ENCODE assay signal across 22 mouse cellular contexts in the genomic region with DNA sequence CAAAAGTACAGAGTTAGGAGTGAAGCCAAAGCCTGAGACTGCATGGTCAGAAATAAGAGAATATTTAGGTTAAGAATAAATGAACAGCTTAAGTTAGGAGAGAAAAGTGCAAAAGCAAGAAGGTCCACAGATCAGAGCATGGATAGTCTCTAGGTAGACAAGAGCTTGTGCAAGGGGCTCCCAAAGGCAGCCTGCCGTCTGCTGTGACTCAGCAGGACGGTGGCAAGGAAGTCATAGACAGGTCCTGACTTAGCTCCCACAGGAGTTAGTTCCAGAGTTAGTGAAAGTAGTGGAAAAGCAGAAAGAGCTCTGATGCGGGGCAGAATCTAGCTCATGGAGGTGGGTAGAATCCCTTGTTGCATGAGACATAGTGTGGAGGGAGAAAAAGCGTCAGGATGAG. TPM values are rescaled to one million over a fixed set of nuclear protein-coding genes. Genes with fewer than 3 reads are reported as not detected.
A peak's percentile ranks its signal among the peaks of the same experiment; 100 is the strongest.
DNase-seq lines count a peak whose midpoint lies in the region; ATAC-seq and TF ChIP-seq lines count a peak whose summit lies in the region.
"Had no signal": no experiment of that assay in that cellular context is flagged by ENCODE, and none has a peak within 500 bp of the region (broad histone marks: within the 10 kb centered on the region; RNA-seq: fewer than 3 reads in every experiment).

No protein-coding gene starts in this region.

- TF ChIP-seq CTCF in liver, postnatal 0 days (IDR thresholded peaks at IDR 0.05; ENCODE audit: low read depth) = no peak

- H3K36me3 ChIP-seq in liver, embryonic 12.5 days = peaks cover 56% of the 10 kb centered on the region
- peaks cover 33% of the 10 kb centered on the region for H3K36me3 ChIP-seq in liver, postnatal 0 days (replicated peaks; ENCODE audit: insufficient read depth, low read length)
- peaks cover 73% of the 10 kb centered on the region for H3K36me3 ChIP-seq in megakaryocyte, embryonic 14.5 days (replicated peaks; ENCODE audit: low read length)
- H3K36me3 ChIP-seq in forebrain, embryonic 12.5 days (replicated peaks) = peaks cover 31% of the 10 kb centered on the region

- no peak overlapping the region for H3K4me2 ChIP-seq in liver, embryonic 12.5 days
- H3K4me2 ChIP-seq in liver, postnatal 0 days (ENCODE audit: low read depth, low read length) = no peak overlapping the region
- H3K4me2 ChIP-seq in forebrain, embryonic 12.5 days = no peak overlapping the region
- H3K4me2 ChIP-seq: embryonic facial prominence, embryonic 13.5 days; embryonic facial prominence, embryonic 15.5 days had no signal

- no peak for TF ChIP-seq EP300 in liver, postnatal 0 days (IDR thresholded peaks at IDR 0.05; ENCODE audit: low read depth)

- no peaks in the 10 kb centered on the region for H3K27me3 ChIP-seq in liver, embryonic 12.5 days (replicated peaks)
- no peaks in the 10 kb centered on the region for H3K27me3 ChIP-seq in liver, postnatal 0 days (ENCODE audit: insufficient read depth, low read length)
- no peaks in the 10 kb centered on the region for H3K27me3 ChIP-seq in megakaryocyte, embryonic 14.5 days (replicated peaks)
- no peaks in the 10 kb centered on the region for H3K27me3 ChIP-seq in forebrain, embryonic 12.5 days
- H3K27me3 ChIP-seq: embryonic facial prominence, embryonic 13.5 days; embryonic facial prominence, embryonic 15.5 days; Patski had no signal

- ATAC-seq in liver, embryonic 12.5 days = 0 out of 2 replicates have a peak, but pooled peaks have one; percentile 57
- no peak for ATAC-seq in liver, postnatal 0 days
- no peak for ATAC-seq in megakaryocyte, adult 5-6 weeks (ENCODE audit: poor library complexity, severe bottlenecking)
- ATAC-seq in erythroblast, adult 5-6 weeks (replicated peaks; ENCODE audit: low FRiP score, poor library complexity, severe bottlenecking) = 0 out of 2 replicates have a peak, but pooled peaks have one; percentile 26
- ATAC-seq in forebrain, embryonic 12.5 days (ENCODE audit: low FRiP score) = no peak
- ATAC-seq: activated CD4-positive, CD25-positive, alpha-beta regulatory T cell, adult 4 months; forebrain, embryonic 14.5 days; forebrain, embryonic 16.5 days; Patski had no signal

- no peak overlapping the region for H3K9ac ChIP-seq in liver, embryonic 12.5 days
- no peak overlapping the region for H3K9ac ChIP-seq in liver, postnatal 0 days (replicated peaks)
- H3K9ac ChIP-seq in forebrain, embryonic 12.5 days = no peak overlapping the region
- H3K9ac ChIP-seq: embryonic facial prominence, embryonic 13.5 days; embryonic facial prominence, embryonic 15.5 days had no signal

- no peak overlapping the region for H3K4me3 ChIP-seq in liver, embryonic 12.5 days
- H3K4me3 ChIP-seq in liver, postnatal 0 days (ENCODE audit: low read depth, low read length) = no peak overlapping the region
- peak overlapping the region; percentile 20 for H3K4me3 ChIP-seq in megakaryocyte, embryonic 14.5 days (replicated peaks)
- H3K4me3 ChIP-seq in forebrain, embryonic 12.5 days (replicated peaks) = no peak overlapping the region
- H3K4me3 ChIP-seq: embryonic facial prominence, embryonic 13.5 days; embryonic facial prominence, embryonic 15.5 days had no signal

- H3K27ac ChIP-seq in liver, embryonic 12.5 days = peak overlapping the region; percentile 41; the same call in 1 of the 2 replicates
- H3K27ac ChIP-seq in liver, postnatal 0 days (ENCODE audit: low read depth) = no peak overlapping the region
- no peak overlapping the region for H3K27ac ChIP-seq in forebrain, embryonic 12.5 days
- H3K27ac ChIP-seq: embryonic facial prominence, embryonic 13.5 days; embryonic facial prominence, embryonic 15.5 days had no signal

- DNase-seq in liver, postnatal 0 days = no peak
- no peak for DNase-seq in adrenal gland, postnatal 25 days
- DNase-seq: adrenal gland, adult 8-10 months; adrenal gland, postnatal 14 days; cerebellum, adult 11 months; cerebellum, adult 18-20 months; cerebellum, adult 8-10 months; cerebellum, adult 9-11 months; cerebellum, postnatal 14 days; cerebellum, postnatal 36 days; embryo, embryonic 11 days had no signal

- H3K9me3 ChIP-seq in liver, embryonic 12.5 days (replicated peaks) = no peaks in the 10 kb centered on the region
- no peaks in the 10 kb centered on the region for H3K9me3 ChIP-seq in liver, postnatal 0 days (ENCODE audit: low read length)
- no peaks in the 10 kb centered on the region for H3K9me3 ChIP-seq in megakaryocyte, embryonic 14.5 days
- no peaks in the 10 kb centered on the region for H3K9me3 ChIP-seq in forebrain, embryonic 12.5 days
- H3K9me3 ChIP-seq: embryonic facial prominence, embryonic 13.5 days; embryonic facial prominence, embryonic 15.5 days had no signal

- 62% methylated on average over 4 of the region's 4 CpGs for WGBS in liver, embryonic 12.5 days (ENCODE audit: insufficient replicate concordance)
- 64% methylated on average over 4 of the region's 4 CpGs for WGBS in liver, postnatal 0 days (ENCODE audit: insufficient replicate concordance)
- WGBS in forebrain, embryonic 12.5 days = 92% methylated on average over 4 of the region's 4 CpGs

- H3K4me1 ChIP-seq in liver, embryonic 12.5 days = peaks cover 10% of the 10 kb centered on the region
- no peaks in the 10 kb centered on the region for H3K4me1 ChIP-seq in liver, postnatal 0 days (ENCODE audit: insufficient read depth)
- peaks cover 67% of the 10 kb centered on the region for H3K4me1 ChIP-seq in megakaryocyte, embryonic 14.5 days
- H3K4me1 ChIP-seq in forebrain, embryonic 12.5 days = 0 out of 2 replicates have a peak, but pooled peaks cover 7% of the 10 kb centered on the region
- H3K4me1 ChIP-seq: embryonic facial prominence, embryonic 13.5 days; embryonic facial prominence, embryonic 15.5 days had no signal

RNA-seq across cellular contexts. Expression of gene Usp40, which starts 38.0 kb away (rescaled TPM):
- polyA plus RNA-seq in liver, embryonic 12.5 days (2016; fragmentation: Nextera tagmentation; extraction: Ambion mirVana) = 13.3 and 13.4 TPM in 2 replicates
- 7.3 and 9.2 TPM in 2 replicates for polyA plus RNA-seq in liver, postnatal 0 days (2015; fragmentation: Nextera tagmentation; extraction: Ambion mirVana)
- 0.68 and 2.3 TPM in 2 replicates for polyA plus RNA-seq in megakaryocyte, embryonic 14.5 days (2012; ENCODE audit: insufficient read depth, low replicate concordance)
- total RNA-seq in megakaryocyte, adult 5-6 weeks (2015) = 7.0 and 8.8 TPM in 2 replicates
- total RNA-seq in megakaryocyte, adult 5-6 weeks (2017) = 12.8 and 18.9 TPM in 2 replicates
- total RNA-seq in erythroblast, adult 5-6 weeks (2015; ENCODE audit: low replicate concordance) = 2.7 and 3.8 TPM in 2 replicates
- 2.6 and 7.4 TPM in 2 replicates for total RNA-seq in erythroblast, adult 5-6 weeks (2017; ENCODE audit: low replicate concordance)
- polyA plus RNA-seq in forebrain, embryonic 12.5 days (2016; fragmentation: Nextera tagmentation; extraction: Ambion mirVana) = 39.8 and 40.1 TPM in 2 replicates
- total RNA-seq in adrenal gland, postnatal 25 days (2021) = 24.4 and 32.9 TPM in 2 replicates

Comparison
In these comparisons a context has a peak if more than half of its experiments do, and no peak if none do; other contexts are left out.
1. ATAC-seq: peak in liver, embryonic 12.5 days (single experiment) and erythroblast, adult 5-6 weeks (single experiment); none in liver, postnatal 0 days (single experiment), megakaryocyte, adult 5-6 weeks (single experiment) and forebrain, embryonic 12.5 days (single experiment).